Mouse (Mus musculus) embryonic facial prominence, embryonic 11.5 days (tissue): ENCODE measurements at regions not wholly inside any gene's neighbourhood (a gene's known extent, or its start where the extent isn't known, plus 50 kb on each side); places are given as distances from the start of the nearest gene placed in this dataset.

Experiments used
- ATAC-seq: fragments of 200-750 bp; cut with Nextera tagmentation; replicated peaks from 2 replicates; pipeline ENCODE4 v1.8.0; 2017; ENCODE audit warnings: low read depth; ENCODE audit not compliant: insufficient number of reproducible peaks, low FRiP score, low TSS enrichment
- DNase-seq: peaks from one replicate; pipeline ENCODE4 v3.0.0-alpha.2; 2015; ENCODE audit warnings: low spot score
- H3K27ac ChIP-seq: fragments of 300-500 bp; sonication (generic); replicated peaks from 2 replicates; pipeline ENCODE4 v1.5.1; 2014; ENCODE audit warnings: mild to moderate bottlenecking, low read depth, low read length, control low read depth
- H3K27me3 ChIP-seq: fragments of 300-500 bp; sonication (generic); 2 replicates; pipeline ENCODE4 v1.6.1; 2014; ENCODE audit warnings: mild to moderate bottlenecking, low read length, moderate library complexity, mixed read lengths; ENCODE audit not compliant: control insufficient read depth, insufficient read depth
- H3K36me3 ChIP-seq: fragments of 300-500 bp; sonication (generic); replicated peaks from 2 replicates; pipeline ENCODE4 v1.6.1; 2014; ENCODE audit warnings: low read depth, mild to moderate bottlenecking, low read length, moderate library complexity, mixed read lengths; ENCODE audit not compliant: control insufficient read depth, insufficient read depth
- H3K4me1 ChIP-seq: fragments of 300-500 bp; sonication (generic); 2 replicates; pipeline ENCODE4 v1.6.1; 2014; ENCODE audit warnings: low read length, mixed read lengths; ENCODE audit not compliant: control insufficient read depth, insufficient read depth
- H3K4me2 ChIP-seq: fragments of 300-500 bp; sonication (generic); 2 replicates; pipeline ENCODE4 v1.6.1; 2014; ENCODE audit warnings: low read depth, mild to moderate bottlenecking, control low read depth, low read length, moderate library complexity
- H3K4me3 ChIP-seq: fragments of 300-500 bp; sonication (generic); 2 replicates; pipeline ENCODE4 v1.5.1; 2014; ENCODE audit warnings: low read depth, low read length, control low read depth
- H3K9ac ChIP-seq: fragments of 300-500 bp; sonication (generic); replicated peaks from 2 replicates; pipeline ENCODE4 v1.6.1; 2014; ENCODE audit warnings: mild to moderate bottlenecking, control low read depth, low read length
- H3K9me3 ChIP-seq: fragments of 300-500 bp; sonication (generic); replicated peaks from 2 replicates; pipeline ENCODE4 v1.6.1; 2016; ENCODE audit warnings: mild to moderate bottlenecking, low read length, inconsistent platforms, mixed read lengths; ENCODE audit not compliant: control insufficient read depth
- WGBS: fragments of 180-500 bp; shearing (Covaris S2); extraction: QIAGEN DNeasy Blood & Tissue Kit; methylation state at CpG from one replicate; pipeline ENCODE4 v1.1.7; 2014; 5-methylcytosine and 5-hydroxymethylcytosine counted together

- H3K4me2 ChIP-seq: no peak overlapping the region
- ATAC-seq (no peak), DNase-seq (no peak)
- H3K36me3 ChIP-seq: no peaks in the 10 kb centered on the region
- H3K9ac ChIP-seq: no peak overlapping the region
- no peaks in the 10 kb centered on the region for H3K4me1 ChIP-seq
- no peak overlapping the region for H3K27ac ChIP-seq
- WGBS: 91% methylated on average over 17 of the region's 17 CpGs
- H3K27me3 ChIP-seq: no peaks in the 10 kb centered on the region
- H3K9me3 ChIP-seq: no peaks in the 10 kb centered on the region
- H3K4me3 ChIP-seq: no peak overlapping the region
Observed at GRCm38 (mm10) chr3:132428148-132428547, 201.5 kb upstream of the Gimd1 start.

- H3K4me3 ChIP-seq: no peak overlapping the region
- H3K4me1 ChIP-seq: no peaks in the 10 kb centered on the region
- no peak overlapping the region for H3K27ac ChIP-seq
- H3K9me3 ChIP-seq: no peaks in the 10 kb centered on the region
- no peaks in the 10 kb centered on the region for H3K27me3 ChIP-seq
- no peak for DNase-seq
- no peaks in the 10 kb centered on the region for H3K36me3 ChIP-seq
- H3K4me2 ChIP-seq: no peak overlapping the region
- ATAC-seq: no peak
- no peak overlapping the region for H3K9ac ChIP-seq
Observed at GRCm38 (mm10) chr3:132431805-132432204, 197.8 kb upstream of the Gimd1 start.

GRCm38 (mm10) chr3:132441226-132441625 is 188.4 kb upstream of the Gimd1 start:
- Histone ChIP-seq H3K27me3 (no peaks in the 10 kb centered on the region), H3K9me3 (no peaks in the 10 kb centered on the region), H3K4me1 (no peaks in the 10 kb centered on the region), H3K4me3 (no peak overlapping the region), H3K4me2 (no peak overlapping the region), H3K27ac (no peak overlapping the region), H3K36me3 (no peaks in the 10 kb centered on the region), H3K9ac (no peak overlapping the region)
- WGBS: 88% methylated on average over 6 of the region's 6 CpGs
- DNase-seq (no peak), ATAC-seq (no peak)

GRCm38 (mm10) chr3:132453927-132454326 is 175.7 kb upstream of the Gimd1 start:
- no peak overlapping the region for H3K27ac ChIP-seq
- H3K4me2 ChIP-seq: no peak overlapping the region
- no peaks in the 10 kb centered on the region for H3K9me3 ChIP-seq
- H3K36me3 ChIP-seq: no peaks in the 10 kb centered on the region
- 66% methylated on average over 4 of the region's 4 CpGs for WGBS
- DNase-seq: no peak
- H3K4me3 ChIP-seq: no peak overlapping the region
- ATAC-seq: no peak
- H3K9ac ChIP-seq: no peak overlapping the region
- no peaks in the 10 kb centered on the region for H3K27me3 ChIP-seq
- H3K4me1 ChIP-seq: no peaks in the 10 kb centered on the region

- Histone ChIP-seq H3K27me3 (no peaks in the 10 kb centered on the region), H3K4me2 (no peak overlapping the region), H3K4me1 (no peaks in the 10 kb centered on the region), H3K9me3 (no peaks in the 10 kb centered on the region), H3K36me3 (no peaks in the 10 kb centered on the region), H3K4me3 (no peak overlapping the region), H3K9ac (no peak overlapping the region), H3K27ac (no peak overlapping the region)
- ATAC-seq (no peak), DNase-seq (no peak)
- WGBS: 81% methylated on average over 5 of the region's 5 CpGs
Observed at GRCm38 (mm10) chr3:132462348-132462959, 167.2 kb upstream of the Gimd1 start.

- Histone ChIP-seq H3K27ac (no peak overlapping the region), H3K4me2 (no peak overlapping the region), H3K27me3 (no peaks in the 10 kb centered on the region), H3K36me3 (no peaks in the 10 kb centered on the region), H3K4me1 (no peaks in the 10 kb centered on the region), H3K9me3 (no peaks in the 10 kb centered on the region), H3K9ac (no peak overlapping the region), H3K4me3 (no peak overlapping the region)
- 49% methylated on average over 4 of the region's 4 CpGs for WGBS
- ATAC-seq: no peak
- DNase-seq: no peak
Observed at GRCm38 (mm10) chr3:132471070-132471469, 158.6 kb upstream of the Gimd1 start.

GRCm38 (mm10) chr3:132477768-132478167 is 151.9 kb upstream of the Gimd1 start:
- 86% methylated on average over 5 of the region's 5 CpGs for WGBS
- no peak overlapping the region for H3K9ac ChIP-seq
- no peak for ATAC-seq

GRCm38 (mm10) chr3:132479275-132479674 is 150.3 kb upstream of the Gimd1 start:
- DNase-seq (no peak), ATAC-seq (no peak)
- Histone ChIP-seq H3K27ac (no peak overlapping the region), H3K9ac (no peak overlapping the region), H3K27me3 (no peaks in the 10 kb centered on the region), H3K36me3 (no peaks in the 10 kb centered on the region), H3K9me3 (no peaks in the 10 kb centered on the region), H3K4me1 (no peaks in the 10 kb centered on the region), H3K4me3 (no peak overlapping the region), H3K4me2 (no peak overlapping the region)
- 68% methylated on average over 2 of the region's 2 CpGs for WGBS

More at GRCm38 (mm10) chr3:132477768-132478167, 151.9 kb upstream of the Gimd1 start:
- no peak overlapping the region for H3K4me2 ChIP-seq
- no peaks in the 10 kb centered on the region for H3K36me3 ChIP-seq
- no peak for DNase-seq
- H3K27ac ChIP-seq: no peak overlapping the region
- H3K27me3 ChIP-seq: no peaks in the 10 kb centered on the region
- no peaks in the 10 kb centered on the region for H3K9me3 ChIP-seq
- H3K4me1 ChIP-seq: no peaks in the 10 kb centered on the region
- H3K4me3 ChIP-seq: no peak overlapping the region
